Mouse (Mus musculus) olfactory bulb, adult 2 months (tissue): ENCODE measurements at regions not wholly inside any gene's neighbourhood (a gene's known extent, or its start where the extent isn't known, plus 50 kb on each side); places are given as distances from the start of the nearest gene placed in this dataset.

Experiments used
- CTCF ChIP-seq: fragments of 200-500 bp; IDR thresholded peaks from 2 replicates; pipeline ENCODE4 v1.5.1; 2012; ENCODE audit warnings: low read depth, mild to moderate bottlenecking, low read length, moderate library complexity; ENCODE audit not compliant: insufficient read depth
- POLR2A ChIP-seq: fragments of 200-500 bp; IDR thresholded peaks from 2 replicates; pipeline ENCODE4 v1.6.1; 2012; ENCODE audit warnings: mild to moderate bottlenecking, low read depth, low read length, moderate library complexity; ENCODE audit not compliant: insufficient read depth

DNA sequence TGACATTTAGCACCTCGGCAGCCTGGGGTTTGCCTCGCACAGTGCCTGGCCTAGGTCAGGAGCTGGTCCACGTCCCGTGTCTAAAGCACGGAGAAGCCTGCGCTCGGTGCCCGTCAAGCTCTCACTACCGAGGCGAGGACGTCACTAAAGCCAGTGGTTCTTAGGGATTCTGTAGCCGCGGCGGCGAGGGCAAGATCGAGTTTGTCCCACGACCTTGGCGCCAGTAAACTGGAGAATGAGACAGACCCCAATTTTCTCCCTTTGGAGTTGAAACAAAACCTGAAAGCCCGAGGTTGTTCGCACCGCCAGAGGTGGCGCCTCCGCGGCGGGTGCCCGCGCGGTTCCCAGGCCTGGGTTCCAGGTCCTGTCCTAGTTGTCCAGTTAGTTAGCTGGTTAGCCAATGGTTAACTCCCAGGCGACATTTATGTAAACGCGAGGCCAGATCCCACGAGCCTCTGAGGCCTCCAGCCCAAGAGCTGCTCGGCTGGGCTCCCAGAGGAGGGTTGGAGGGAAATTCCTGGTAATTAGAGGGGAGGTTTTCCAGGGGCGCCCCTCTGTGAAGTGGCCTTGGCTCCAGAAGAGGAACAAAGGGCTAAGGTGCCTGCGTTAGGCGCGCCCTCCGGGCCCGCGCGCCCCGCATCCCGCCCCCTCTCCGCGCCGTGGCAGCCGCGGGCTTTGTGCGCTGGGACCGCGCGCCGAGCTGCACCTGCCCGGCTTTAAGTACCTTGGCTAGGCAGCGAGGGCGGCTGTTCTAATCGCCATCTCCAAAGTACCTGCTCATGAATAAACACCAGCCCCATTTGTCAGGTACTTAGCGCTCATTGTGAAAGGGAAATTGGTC is 74.0 kb downstream of the Rhcg start:
- TF ChIP-seq CTCF (no peak), POLR2A (peak; percentile 31; the same call in 1 of the 2 replicates)
